Mouse (Mus musculus): ENCODE measurements around the gene Rpl12. TPM values are rescaled to one million over a fixed set of nuclear protein-coding genes. Genes with fewer than 3 reads are reported as not detected.
"Not testable (repeated sequence)": the region's sequence is repeated elsewhere in the genome, so short reads cannot be mapped to it uniquely, and the experiment has no call there.

The Rpl12 gene
- polyA plus RNA-seq, 1 experiment from 2014 or later = 176 TPM

DNA sequence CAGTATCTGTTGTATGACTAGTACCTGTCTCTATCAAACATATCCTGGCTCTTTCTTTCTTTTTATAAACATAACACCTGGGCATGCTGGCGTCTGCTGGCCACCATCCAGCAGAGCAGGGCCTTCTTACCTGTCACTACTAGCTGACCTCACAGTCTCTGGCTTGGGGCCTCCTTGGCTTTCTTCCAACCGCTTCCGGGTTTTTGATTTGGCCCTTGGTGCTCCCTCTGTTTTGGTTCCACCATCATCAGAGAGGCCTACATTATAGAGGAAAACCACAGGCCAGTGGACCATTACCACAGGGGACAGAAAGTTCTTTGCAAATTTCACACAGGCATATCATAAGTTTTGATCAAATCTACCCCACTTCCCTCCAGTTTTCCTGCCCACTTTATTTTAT, 28.0 kb downstream of the Rpl12 start:
- Histone ChIP-seq H3K36me3 (no peaks in the 10 kb centered on the region), H3K9me3 (no peaks in the 10 kb centered on the region), H3K27me3 (no peaks in the 10 kb centered on the region), H3K27ac (no peak overlapping the region), H3K4me3 (no peak overlapping the region), H3K9ac (no peak overlapping the region), H3K4me1 (no peaks in the 10 kb centered on the region), H3K4me2 (no peak overlapping the region)
- WGBS = 58% methylated on average over 3 of the region's 3 CpGs
- no peak for ATAC-seq (ENCODE audit: insufficient number of reproducible peaks, low FRiP score, low TSS enrichment, low read depth)

DNA sequence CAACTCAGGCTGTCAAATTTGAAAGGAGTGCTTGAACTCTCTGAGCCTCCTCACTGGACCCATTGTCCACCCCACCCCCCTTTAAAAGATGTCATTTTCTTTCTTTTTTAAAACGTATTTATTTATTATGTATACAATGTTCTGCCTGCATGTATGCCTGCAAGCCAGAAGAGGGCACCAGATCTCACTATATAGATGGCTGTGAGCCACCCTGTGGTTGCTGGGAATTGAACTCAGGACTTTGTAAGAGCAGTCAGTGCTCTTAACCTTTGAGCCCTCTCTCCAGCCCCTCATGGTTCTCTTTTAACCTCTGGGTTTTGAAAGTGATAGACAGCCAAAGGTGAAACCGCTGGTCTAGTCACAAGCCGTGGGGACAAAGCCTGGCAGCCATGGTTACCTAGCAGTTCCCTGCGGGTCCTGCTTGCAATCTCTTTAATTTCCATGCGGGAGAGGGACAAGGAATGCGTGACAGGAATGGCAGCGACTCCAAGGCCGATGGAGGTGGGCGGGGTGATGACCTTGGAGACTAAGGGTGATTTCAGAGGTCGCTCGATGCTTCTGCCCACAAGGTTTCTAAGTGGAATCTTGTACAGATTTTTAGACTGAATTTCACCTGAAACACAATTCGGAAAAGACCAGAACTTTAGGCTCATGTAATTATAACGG, 28.9 kb downstream of the Rpl12 start:
- no peak for ATAC-seq (ENCODE audit: insufficient number of reproducible peaks, low FRiP score, low TSS enrichment, low read depth)
- no peaks in the 10 kb centered on the region for H3K9me3 ChIP-seq
- no peak overlapping the region for H3K4me3 ChIP-seq
- 67% methylated on average over 13 of the region's 13 CpGs for WGBS
- H3K27ac ChIP-seq = no peak overlapping the region
- no peak overlapping the region for H3K9ac ChIP-seq
- no peaks in the 10 kb centered on the region for H3K36me3 ChIP-seq
- no peaks in the 10 kb centered on the region for H3K27me3 ChIP-seq
- no peak overlapping the region for H3K4me2 ChIP-seq
- H3K4me1 ChIP-seq = no peaks in the 10 kb centered on the region

DNA sequence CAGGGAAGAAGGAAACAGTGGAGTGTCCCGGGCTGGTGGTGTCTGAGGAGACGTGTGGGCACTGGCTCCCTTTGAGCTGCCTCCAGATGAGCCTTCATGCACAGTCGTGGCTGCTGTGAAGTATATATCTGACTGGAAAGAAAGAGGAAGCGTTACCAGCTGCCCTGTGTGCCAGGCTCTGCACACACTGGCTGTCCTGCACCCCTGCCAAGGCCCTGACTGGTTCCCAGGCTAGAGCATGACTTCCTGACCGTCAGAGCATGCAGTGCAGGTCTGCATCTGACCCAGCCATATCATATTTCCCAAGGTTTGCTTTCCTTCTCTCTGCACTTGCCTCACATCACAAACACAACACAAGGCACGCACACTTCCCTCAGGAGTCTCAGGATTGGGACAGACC, 30.8 kb downstream of the Rpl12 start:
- H3K4me2 ChIP-seq = no peak overlapping the region
- WGBS = 62% methylated on average over 6 of the region's 6 CpGs
- no peak overlapping the region for H3K9ac ChIP-seq
- no peaks in the 10 kb centered on the region for H3K4me1 ChIP-seq
- no peaks in the 10 kb centered on the region for H3K36me3 ChIP-seq
- H3K27me3 ChIP-seq = no peaks in the 10 kb centered on the region
- no peaks in the 10 kb centered on the region for H3K9me3 ChIP-seq
- no peak overlapping the region for H3K27ac ChIP-seq
- ATAC-seq (ENCODE audit: insufficient number of reproducible peaks, low FRiP score, low TSS enrichment, low read depth) = no peak
- H3K4me3 ChIP-seq = no peak overlapping the region

DNA sequence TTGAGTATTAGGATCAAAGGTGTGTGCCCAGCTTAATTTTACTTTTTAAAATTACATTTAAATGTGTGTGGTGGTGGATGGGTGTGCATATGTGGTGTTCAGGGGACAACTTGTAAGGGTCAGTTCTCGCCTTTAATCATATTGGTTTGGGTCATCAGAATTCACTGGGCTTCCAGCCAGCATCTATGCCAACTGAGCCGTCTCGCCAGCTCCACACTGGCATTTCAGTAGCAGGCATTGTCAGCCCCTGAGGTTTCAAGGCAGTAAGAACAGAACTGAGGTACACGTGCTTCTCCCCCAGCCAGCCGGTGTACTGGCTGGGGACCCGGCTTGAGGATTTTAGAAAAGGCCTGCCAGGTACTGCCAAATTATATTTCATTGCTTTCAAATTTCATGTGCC, 35.7 kb downstream of the Rpl12 start:
- no peak overlapping the region for H3K9ac ChIP-seq
- no peak for ATAC-seq (ENCODE audit: insufficient number of reproducible peaks, low FRiP score, low TSS enrichment, low read depth)
- no peak overlapping the region for H3K27ac ChIP-seq
- WGBS = 77% methylated on average over 6 of the region's 6 CpGs
- H3K27me3 ChIP-seq = no peaks in the 10 kb centered on the region
- H3K4me3 ChIP-seq = no peak overlapping the region
- H3K4me1 ChIP-seq = no peaks in the 10 kb centered on the region
- no peaks in the 10 kb centered on the region for H3K9me3 ChIP-seq
- no peak overlapping the region for H3K4me2 ChIP-seq
- no peaks in the 10 kb centered on the region for H3K36me3 ChIP-seq

DNA sequence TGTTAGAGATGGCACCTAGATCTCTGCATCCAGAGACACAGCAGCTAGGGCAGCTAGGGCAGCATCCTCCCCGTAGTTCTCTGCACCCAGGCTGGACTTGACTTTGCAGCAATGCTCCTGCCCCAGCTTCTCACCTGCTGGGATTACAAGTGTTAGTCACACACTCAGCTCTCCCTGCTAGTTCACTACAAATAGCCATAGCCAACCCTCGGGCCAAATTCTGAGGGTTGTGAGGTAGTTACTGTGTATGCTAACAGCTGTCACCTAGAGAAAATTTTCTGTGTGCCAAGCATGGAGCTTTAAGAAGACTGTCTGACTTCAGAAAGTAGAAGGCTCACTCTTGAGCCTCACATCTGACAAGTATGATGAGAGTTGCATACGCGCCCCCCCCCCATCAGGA, 36.4 kb downstream of the Rpl12 start:
- no peaks in the 10 kb centered on the region for H3K9me3 ChIP-seq
- no peak overlapping the region for H3K4me3 ChIP-seq
- H3K4me2 ChIP-seq = no peak overlapping the region
- no peaks in the 10 kb centered on the region for H3K27me3 ChIP-seq
- ATAC-seq (ENCODE audit: insufficient number of reproducible peaks, low FRiP score, low TSS enrichment, low read depth) = no peak
- 66% methylated on average over 4 of the region's 4 CpGs for WGBS
- no peaks in the 10 kb centered on the region for H3K4me1 ChIP-seq
- H3K9ac ChIP-seq = no peak overlapping the region
- H3K27ac ChIP-seq = no peak overlapping the region
- H3K36me3 ChIP-seq = no peaks in the 10 kb centered on the region

DNA sequence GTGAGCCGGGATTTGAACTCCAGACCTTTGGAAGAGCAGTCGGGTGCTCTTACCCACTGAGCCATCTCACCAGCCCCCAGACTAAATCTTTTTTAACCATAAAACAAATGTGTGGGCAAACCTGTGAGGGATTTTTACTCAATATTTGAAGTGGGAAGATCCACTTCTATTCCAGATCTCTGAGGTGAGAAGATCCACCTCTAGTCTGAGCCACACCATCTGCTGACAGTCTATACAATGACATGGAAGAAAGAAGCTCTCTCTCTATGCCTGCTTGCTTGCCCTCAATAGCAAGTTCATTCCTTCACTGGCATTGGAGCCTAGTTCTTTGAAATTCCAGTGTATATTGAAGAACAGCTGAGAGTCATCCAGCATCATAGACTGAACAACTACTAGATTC, 38.4 kb downstream of the Rpl12 start:
- Histone ChIP-seq H3K36me3 (no peaks in the 10 kb centered on the region), H3K9ac (no peak overlapping the region), H3K27me3 (no peaks in the 10 kb centered on the region), H3K27ac (no peak overlapping the region), H3K4me2 (no peak overlapping the region), H3K9me3 (no peaks in the 10 kb centered on the region), H3K4me1 (no peaks in the 10 kb centered on the region), H3K4me3 (no peak overlapping the region)
- no peak for ATAC-seq (ENCODE audit: insufficient number of reproducible peaks, low FRiP score, low TSS enrichment, low read depth)
- 86% methylated on average over 2 of the region's 2 CpGs for WGBS

DNA sequence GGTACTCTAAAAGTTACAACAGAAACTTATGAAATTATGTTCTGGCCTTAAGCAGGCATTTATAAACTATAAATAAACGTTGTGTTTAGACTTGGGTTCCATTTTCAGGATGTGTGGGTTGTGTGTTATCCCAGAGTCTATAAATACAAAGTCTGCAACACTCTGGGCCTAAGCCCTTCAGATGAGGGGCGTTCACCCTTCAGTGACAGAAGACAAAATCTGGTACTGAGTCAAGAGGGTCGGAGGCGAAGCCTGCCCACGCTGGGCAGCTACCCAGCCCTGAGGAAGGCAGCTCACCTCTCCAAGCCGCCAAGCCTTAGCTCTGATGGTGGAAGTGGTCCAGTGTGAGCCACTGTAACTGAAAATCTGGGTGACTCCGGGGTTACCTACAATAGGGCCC, 40.8 kb downstream of the Rpl12 start:
- H3K27me3 ChIP-seq = no peaks in the 10 kb centered on the region
- H3K9ac ChIP-seq = no peak overlapping the region
- H3K27ac ChIP-seq = no peak overlapping the region
- no peak overlapping the region for H3K4me3 ChIP-seq
- no peaks in the 10 kb centered on the region for H3K4me1 ChIP-seq
- ATAC-seq (ENCODE audit: insufficient number of reproducible peaks, low FRiP score, low TSS enrichment, low read depth) = no peak
- no peak overlapping the region for H3K4me2 ChIP-seq
- H3K36me3 ChIP-seq = peaks cover 6% of the 10 kb centered on the region; the same call in 1 of the 2 replicates
- 78% methylated on average over 7 of the region's 7 CpGs for WGBS
- H3K9me3 ChIP-seq = no peaks in the 10 kb centered on the region

DNA sequence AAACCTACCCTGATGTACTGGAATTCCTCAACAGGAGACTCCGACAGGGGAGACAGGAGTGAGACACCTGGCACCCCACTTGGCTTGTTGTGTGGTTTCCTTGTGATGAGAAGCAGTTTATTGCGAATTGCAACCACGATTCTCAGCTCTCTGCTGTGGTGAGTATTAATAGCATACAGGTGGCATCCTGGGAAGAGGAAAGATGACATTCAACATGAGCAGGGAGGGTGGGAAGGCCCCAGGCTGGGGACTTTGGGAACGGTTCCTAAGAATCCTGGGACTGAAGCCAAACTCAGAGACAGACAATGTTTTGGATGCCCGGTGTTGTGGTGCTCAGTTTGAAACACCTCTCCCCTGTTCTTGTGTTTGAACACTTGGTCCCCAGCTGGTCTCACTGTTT, 43.7 kb downstream of the Rpl12 start:
- H3K9ac ChIP-seq = no peak overlapping the region
- no peak overlapping the region for H3K4me2 ChIP-seq
- H3K4me3 ChIP-seq = no peak overlapping the region
- H3K36me3 ChIP-seq = peaks cover 6% of the 10 kb centered on the region; the same call in 1 of the 2 replicates
- no peak for ATAC-seq (ENCODE audit: insufficient number of reproducible peaks, low FRiP score, low TSS enrichment, low read depth)
- H3K27ac ChIP-seq = no peak overlapping the region
- WGBS = 56% methylated on average over 5 of the region's 5 CpGs
- H3K27me3 ChIP-seq = no peaks in the 10 kb centered on the region
- no peaks in the 10 kb centered on the region for H3K9me3 ChIP-seq
- H3K4me1 ChIP-seq = no peaks in the 10 kb centered on the region

DNA sequence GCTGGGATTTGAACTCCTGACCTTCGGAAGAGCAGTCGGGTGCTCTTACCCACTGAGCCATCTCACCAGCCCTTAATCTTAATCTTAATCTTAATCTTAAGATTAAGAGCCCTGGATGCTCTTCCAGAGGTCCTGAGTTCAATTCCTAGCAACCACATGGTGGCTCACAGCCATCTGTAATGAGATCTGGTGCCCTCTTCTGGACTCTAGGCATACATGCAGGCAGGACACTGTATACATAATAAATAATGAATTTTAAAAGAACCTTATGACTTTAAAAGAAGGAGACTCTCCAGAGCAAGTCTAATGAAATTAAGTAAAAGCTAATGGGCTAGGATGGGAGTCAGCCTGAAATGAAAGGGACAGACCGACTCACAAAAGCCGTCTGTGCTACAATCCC, 47.7 kb downstream of the Rpl12 start:
- WGBS = 85% methylated on average over 4 of the region's 4 CpGs
- not testable (repeated sequence) for H3K9ac ChIP-seq; H3K4me1 ChIP-seq; H3K27me3 ChIP-seq; H3K9me3 ChIP-seq; H3K4me3 ChIP-seq; H3K4me2 ChIP-seq; H3K36me3 ChIP-seq; H3K27ac ChIP-seq; ATAC-seq (ENCODE audit: insufficient number of reproducible peaks, low FRiP score, low TSS enrichment, low read depth)

DNA sequence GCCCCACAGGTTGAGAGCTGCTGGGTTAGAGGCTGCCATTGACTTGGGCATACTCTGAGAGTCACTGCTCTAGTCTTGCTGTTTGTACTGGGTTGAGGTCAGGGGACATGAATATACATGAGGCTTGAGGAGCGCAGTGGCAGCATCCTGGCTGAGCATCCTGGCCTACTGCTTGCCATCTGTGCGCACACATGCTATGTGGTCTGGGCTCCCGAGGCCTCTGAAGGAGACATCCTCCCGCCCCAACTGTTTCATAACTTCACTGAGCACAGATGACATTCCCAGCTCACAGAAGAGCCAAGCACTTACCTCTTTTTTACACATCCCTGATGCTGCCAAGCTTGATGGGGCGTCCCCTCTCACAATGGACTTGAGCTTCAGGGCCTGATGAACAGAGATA, 53.5 kb downstream of the Rpl12 start:
- Histone ChIP-seq H3K27me3 (no peaks in the 10 kb centered on the region), H3K9ac (no peak overlapping the region), H3K4me2 (no peak overlapping the region), H3K4me1 (no peaks in the 10 kb centered on the region), H3K36me3 (no peaks in the 10 kb centered on the region), H3K27ac (no peak overlapping the region), H3K4me3 (no peak overlapping the region), H3K9me3 (no peaks in the 10 kb centered on the region)
- no peak for ATAC-seq (ENCODE audit: insufficient number of reproducible peaks, low FRiP score, low TSS enrichment, low read depth)
- 90% methylated on average over 5 of the region's 5 CpGs for WGBS

Other genes with a start within 250 kb of the Rpl12 start
- gene Cdk9, start 248.5 kb upstream of the Rpl12 start, polyA plus RNA-seq (2015; fragmentation: Nextera tagmentation; extraction: Ambion mirVana) = 84.4 and 101 TPM in 2 replicates
- 23.0 and 24.7 TPM in 2 replicates for gene Sh2d3c, start 240.5 kb upstream of the Rpl12 start, polyA plus RNA-seq (2015; fragmentation: Nextera tagmentation; extraction: Ambion mirVana)
- gene 6330409D20Rik, start 220.5 kb upstream of the Rpl12 start, polyA plus RNA-seq (2015; fragmentation: Nextera tagmentation; extraction: Ambion mirVana) = not detected in 2 replicates
- 68.5 and 71.7 TPM in 2 replicates for gene Tor2a, start 204.3 kb upstream of the Rpl12 start, polyA plus RNA-seq (2015; fragmentation: Nextera tagmentation; extraction: Ambion mirVana)
- 0.12 and 0.13 TPM in 2 replicates for gene Ttc16, start 185.9 kb upstream of the Rpl12 start, polyA plus RNA-seq (2015; fragmentation: Nextera tagmentation; extraction: Ambion mirVana)
- 6.6 and 7.2 TPM in 2 replicates for gene Ptrh1, start 185.8 kb upstream of the Rpl12 start, polyA plus RNA-seq (2015; fragmentation: Nextera tagmentation; extraction: Ambion mirVana)
- 0.37 and 1.0 TPM in 2 replicates for gene Cfap157, start 177.1 kb upstream of the Rpl12 start, polyA plus RNA-seq (2015; fragmentation: Nextera tagmentation; extraction: Ambion mirVana)
- 16.7 and 17.9 TPM in 2 replicates for gene Stxbp1, start 114.3 kb upstream of the Rpl12 start, polyA plus RNA-seq (2015; fragmentation: Nextera tagmentation; extraction: Ambion mirVana)
- 138 and 152 TPM in 2 replicates for gene Fam129b, start 85.4 kb upstream of the Rpl12 start, polyA plus RNA-seq (2015; fragmentation: Nextera tagmentation; extraction: Ambion mirVana)
- gene Lrsam1, start 55 bp downstream of the Rpl12 start, polyA plus RNA-seq (2015; fragmentation: Nextera tagmentation; extraction: Ambion mirVana) = 11.3 and 12.0 TPM in 2 replicates
- gene Slc2a8, start 20.5 kb downstream of the Rpl12 start, polyA plus RNA-seq (2015; fragmentation: Nextera tagmentation; extraction: Ambion mirVana) = 22.1 and 22.4 TPM in 2 replicates
- 8.5 and 8.8 TPM in 2 replicates for gene Garnl3, start 170.1 kb downstream of the Rpl12 start, polyA plus RNA-seq (2015; fragmentation: Nextera tagmentation; extraction: Ambion mirVana)

Measured in limb, embryonic 15.5 days (tissue).